Mouse (Mus musculus) embryo, embryonic 11.5 days (tissue): ENCODE data around the gene Evl.

Source experiments
- DNase-seq: peaks from one replicate; pipeline ENCODE4 v3.0.0-alpha.2; 2012; ENCODE audit warnings: low read depth, low spot score

The Evl gene

GRCm38 (mm10) chr12:108590131-108590530 is 35.6 kb downstream of the Evl start:
- DNase-seq = no peak

GRCm38 (mm10) chr12:108591586-108591985 is 37.1 kb downstream of the Evl start:
- DNase-seq = no peak

DNA sequence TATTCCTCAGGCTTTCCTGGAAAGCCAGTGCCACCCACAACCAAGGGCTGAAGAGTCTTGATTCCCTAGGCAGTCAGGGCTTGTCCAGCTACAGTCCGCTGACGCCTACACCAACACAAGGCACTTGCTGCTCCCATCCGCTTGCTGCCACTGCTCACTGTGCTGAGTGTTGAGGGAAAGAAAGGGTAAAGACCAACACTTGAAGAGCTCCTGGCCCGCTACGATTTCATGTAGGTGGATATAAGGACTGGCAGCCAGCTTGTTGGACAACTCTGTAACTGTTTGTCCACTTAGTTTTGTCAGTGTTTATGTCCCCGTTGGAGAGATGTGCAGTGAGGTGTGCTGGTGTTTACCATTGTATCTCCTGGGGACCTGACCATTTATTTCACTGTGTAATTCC is 38.3 kb downstream of the Evl start:
- no peak for DNase-seq

GRCm38 (mm10) chr12:108600864-108601263 is 46.3 kb downstream of the Evl start:
- DNase-seq = no peak

DNA sequence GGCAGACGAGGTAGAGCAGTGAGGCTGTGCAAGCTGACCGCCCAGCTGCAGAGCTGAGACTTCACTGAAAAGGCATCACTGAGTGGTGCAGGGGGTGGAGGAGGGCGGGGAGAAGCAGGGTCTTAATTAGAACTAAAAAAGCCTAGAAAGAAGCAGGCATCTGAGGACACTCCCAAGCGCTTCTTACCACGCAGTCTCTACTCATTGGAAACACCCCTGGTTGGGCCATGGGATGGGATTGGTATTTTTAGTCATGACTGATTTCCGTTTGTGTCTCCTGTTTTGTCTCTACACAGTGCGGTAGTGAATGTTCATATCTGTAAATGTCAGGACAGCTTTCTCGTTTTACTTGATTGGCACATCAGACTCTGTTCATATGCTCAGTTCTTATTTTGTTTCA is 46.8 kb downstream of the Evl start:
- no peak for DNase-seq

DNA sequence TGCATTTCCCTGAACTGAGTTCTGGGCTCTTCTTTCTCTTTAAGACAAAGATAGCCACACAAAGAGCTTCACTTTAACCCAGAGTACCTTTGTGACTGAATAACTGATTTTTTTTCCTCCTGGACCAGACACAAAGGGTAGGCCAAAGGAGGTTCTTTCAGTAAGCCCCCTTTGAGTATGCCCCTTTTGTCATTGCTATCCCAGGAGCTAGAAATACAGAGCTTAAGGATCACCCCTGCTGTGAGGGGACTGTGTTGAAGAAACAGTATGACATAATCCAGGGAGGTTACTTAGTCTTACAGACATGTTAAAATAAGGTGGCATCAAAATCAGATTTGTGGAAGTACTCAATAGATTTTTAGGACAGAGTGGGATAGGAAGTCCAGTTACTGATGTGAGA is 50.0 kb downstream of the Evl start:
- DNase-seq = no peak

GRCm38 (mm10) chr12:108605521-108606281 is 51.2 kb downstream of the Evl start:
- DNase-seq = no peak

GRCm38 (mm10) chr12:108606321-108606720 is 51.8 kb downstream of the Evl start:
- DNase-seq = no peak

- no peak for DNase-seq
These were observed 54.9 kb downstream of the Evl start for GRCm38 (mm10) chr12:108609446-108609845.

GRCm38 (mm10) chr12:108610255-108610654 is 55.7 kb downstream of the Evl start:
- DNase-seq = no peak

DNA sequence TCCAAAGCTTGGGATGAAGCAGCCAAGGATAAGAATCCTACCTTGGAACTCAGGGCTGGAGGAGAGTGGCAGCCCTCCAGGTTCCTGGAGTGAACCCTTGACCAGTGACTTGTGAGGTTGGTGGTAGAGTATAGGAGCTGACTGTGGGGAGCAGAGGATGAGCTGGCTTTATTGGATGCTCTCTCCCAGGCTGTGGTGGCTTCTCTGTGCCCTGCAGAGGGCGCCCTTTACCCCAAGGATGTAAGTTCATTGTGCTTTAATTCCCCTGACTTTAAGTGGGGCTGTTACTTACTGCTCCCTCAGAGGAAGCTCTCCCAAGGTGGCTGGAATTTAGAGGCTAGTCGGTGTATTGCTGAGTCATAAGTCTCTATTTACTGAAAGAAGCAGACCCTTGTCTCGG is 58.6 kb downstream of the Evl start:
- peak; percentile 7 for DNase-seq

GRCm38 (mm10) chr12:108617511-108617910 is 63.0 kb downstream of the Evl start:
- no peak for DNase-seq

DNA sequence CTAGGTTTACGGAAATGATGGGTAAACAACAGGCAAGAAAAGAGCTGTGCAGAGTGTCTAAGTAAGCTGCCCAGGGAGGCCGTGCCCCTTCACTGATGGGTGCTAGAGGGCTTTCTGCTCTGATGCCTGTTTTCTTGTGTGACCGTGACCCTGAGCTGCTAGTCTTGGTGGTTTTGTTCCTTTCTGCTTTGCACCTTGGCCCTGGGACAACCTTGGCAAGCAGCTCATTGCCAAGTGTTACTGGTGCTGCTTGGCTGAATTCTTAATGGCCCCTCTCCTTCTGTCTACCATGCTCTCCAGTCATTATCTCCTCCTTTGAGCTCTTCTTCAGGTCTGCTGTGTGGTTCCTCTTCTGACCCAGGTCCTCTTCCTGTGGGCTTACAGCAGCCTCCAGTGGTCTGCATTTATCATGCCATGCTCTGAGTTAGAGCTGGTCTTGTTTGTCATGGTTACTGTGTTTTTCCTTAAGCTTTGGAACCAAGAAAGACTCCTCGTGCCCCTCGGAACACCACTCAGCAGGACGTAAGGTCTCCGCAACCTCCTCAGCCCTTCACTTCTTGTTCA is 65.4 kb downstream of the Evl start:
- DNase-seq = no peak

GRCm38 (mm10) chr12:108622406-108622805 is 67.9 kb downstream of the Evl start:
- no peak for DNase-seq

DNA sequence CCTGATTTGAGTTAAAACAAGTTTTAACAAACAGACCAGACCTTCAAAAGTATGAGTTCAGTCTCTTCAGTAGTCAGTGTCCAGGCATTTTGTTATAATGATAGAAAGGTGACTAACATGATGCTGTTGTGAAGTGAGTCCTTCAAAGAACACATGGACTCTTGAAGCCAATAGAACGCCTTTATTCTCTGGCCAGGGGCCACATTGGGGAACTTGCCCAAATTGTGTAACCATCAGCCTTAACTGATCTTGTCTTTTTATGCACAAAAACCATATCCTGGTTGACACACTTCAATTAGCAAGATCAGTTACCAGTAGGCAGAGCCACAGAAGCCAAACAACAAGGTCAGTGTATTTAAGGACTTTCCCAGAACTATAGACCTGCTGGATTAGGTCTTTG is 75.0 kb downstream of the Evl start:
- no peak for DNase-seq

DNA sequence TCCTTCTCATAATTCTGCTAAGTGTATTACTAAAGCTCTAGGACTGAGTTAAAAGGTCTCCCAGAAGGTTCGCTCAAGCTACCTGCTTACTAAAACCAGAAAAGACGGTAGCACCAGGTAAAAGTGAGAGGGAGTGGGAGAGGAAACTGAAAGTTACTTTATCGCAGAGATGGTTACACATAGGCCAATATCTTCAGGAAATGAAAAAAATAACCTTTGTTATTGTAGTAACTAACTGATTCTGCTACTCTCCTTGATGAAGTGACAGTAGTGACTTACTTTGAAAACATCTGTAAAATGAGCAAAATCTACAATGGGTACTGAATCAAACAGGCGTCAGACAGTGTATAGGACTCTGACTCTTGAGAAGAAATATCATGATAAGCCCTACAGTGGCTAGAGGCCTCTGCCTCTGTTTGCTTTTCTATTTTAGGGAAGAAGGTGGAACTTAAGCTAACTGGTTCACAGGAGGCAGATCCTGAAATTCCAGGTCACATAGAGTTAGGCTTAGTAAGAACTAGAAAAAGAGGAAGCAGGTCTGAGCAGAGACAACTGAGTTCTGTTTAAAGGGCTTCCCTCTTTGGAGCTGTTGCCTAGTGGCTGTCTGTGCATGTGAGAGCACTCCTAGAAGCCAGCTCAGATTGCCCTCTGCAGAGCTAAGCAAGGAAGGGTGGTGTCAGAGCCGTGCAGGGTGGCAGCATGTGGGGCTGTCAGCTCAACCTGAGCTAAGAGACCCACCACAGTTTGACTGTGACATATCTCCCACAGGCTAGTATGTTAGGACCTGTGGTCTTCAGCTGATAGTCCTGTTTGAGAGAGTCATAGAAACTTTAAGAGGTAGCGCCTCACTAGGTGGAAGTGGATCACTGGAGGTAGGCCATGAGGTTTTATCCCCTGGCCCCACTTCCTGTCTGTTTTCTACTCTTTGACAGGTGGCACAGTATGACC is 76.5 kb downstream of the Evl start:
- no peak for DNase-seq

DNA sequence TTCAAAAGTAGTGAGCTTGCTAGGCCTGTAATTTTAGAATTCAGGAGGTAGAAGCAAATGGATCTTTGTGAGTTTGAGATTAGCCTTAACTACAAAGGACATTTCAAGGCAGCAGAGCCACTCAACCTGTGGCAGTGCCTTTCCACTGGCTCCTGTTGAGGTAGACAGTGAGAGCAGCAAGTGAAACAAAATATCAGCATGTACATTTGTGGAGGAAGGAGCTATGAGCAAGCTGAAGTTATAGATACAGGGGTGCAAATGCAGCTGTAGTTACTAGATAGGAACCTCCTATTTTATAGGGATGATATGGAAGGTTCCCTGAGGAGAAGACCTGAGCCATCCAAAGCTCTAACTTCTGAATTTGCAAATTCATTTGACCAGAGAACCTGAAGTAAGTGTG is 78.0 kb downstream of the Evl start:
- DNase-seq = no peak

- no peak for DNase-seq
These were observed 79.5 kb downstream of the Evl start for GRCm38 (mm10) chr12:108634031-108634430.

GRCm38 (mm10) chr12:108635501-108635900 is 81.0 kb downstream of the Evl start:
- DNase-seq = no peak

GRCm38 (mm10) chr12:108637440-108637839 is 82.9 kb downstream of the Evl start:
- DNase-seq = no peak

GRCm38 (mm10) chr12:108639126-108639525 is 84.6 kb downstream of the Evl start:
- no peak for DNase-seq

DNA sequence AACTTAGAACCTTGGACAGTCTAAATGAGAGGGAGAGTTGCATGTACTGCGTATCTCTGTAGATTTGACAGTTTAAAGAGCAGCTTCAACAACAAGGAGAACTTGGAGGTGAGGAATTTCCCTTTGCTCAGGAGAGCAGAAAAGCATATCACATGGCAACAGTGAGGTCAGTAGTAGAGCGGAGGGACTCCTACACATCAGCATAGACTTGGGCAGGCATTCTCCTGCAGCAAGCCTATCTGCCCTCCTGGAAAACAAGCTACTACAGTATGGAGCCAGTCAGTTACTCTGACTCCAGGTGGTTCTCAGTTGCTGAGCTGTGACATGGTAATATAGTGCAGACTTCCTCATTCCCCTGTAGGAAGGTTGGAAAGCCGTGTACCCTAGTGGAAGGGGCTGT is 87.5 kb downstream of the Evl start:
- no peak for DNase-seq
